Mouse (Mus musculus): Measurements from ENCODE around the gene Cnp.

DNA sequence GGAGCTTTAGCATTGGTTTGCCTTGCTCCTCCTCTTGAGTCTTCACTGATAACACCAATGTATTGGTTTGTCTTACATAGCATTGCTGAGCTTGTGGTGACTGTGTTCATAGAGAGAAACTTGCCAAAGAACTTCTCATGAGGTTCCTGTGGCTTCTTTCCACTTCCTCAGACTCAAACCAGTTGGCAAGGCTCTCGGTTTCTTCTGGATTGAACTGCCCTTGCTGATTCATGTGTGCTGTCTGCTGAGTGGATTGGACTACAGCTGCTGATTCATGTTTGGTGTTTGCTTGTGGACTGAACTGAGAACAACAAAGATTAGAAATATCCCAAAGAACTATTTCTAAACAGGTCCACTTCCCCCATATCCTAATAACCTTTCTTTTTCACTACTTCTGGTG lies 38.7 kb upstream of the Cnp start:
- no peak for TF ChIP-seq CTCF (IDR thresholded peaks at IDR 0.05; ENCODE audit: borderline replicate concordance, insufficient read depth, low read depth, low read length)
- no peak for TF ChIP-seq POLR2A (IDR thresholded peaks at IDR 0.05; ENCODE audit: borderline replicate concordance, insufficient read depth, low read length)

All from cerebellum, adult 2 months (tissue).